Mouse (Mus musculus) heart, postnatal 0 days (tissue): ENCODE measurements around the gene Hvcn1.

Source experiments
- CTCF ChIP-seq: IDR thresholded peaks from 2 replicates; pipeline ENCODE4 v1.5.1; 2016; ENCODE audit warnings: antibody characterized with exemption, control low read depth, low read depth
- EP300 ChIP-seq: IDR thresholded peaks from 2 replicates; pipeline ENCODE4 v1.6.1; 2016; ENCODE audit warnings: antibody characterized with exemption, low read depth

DNA sequence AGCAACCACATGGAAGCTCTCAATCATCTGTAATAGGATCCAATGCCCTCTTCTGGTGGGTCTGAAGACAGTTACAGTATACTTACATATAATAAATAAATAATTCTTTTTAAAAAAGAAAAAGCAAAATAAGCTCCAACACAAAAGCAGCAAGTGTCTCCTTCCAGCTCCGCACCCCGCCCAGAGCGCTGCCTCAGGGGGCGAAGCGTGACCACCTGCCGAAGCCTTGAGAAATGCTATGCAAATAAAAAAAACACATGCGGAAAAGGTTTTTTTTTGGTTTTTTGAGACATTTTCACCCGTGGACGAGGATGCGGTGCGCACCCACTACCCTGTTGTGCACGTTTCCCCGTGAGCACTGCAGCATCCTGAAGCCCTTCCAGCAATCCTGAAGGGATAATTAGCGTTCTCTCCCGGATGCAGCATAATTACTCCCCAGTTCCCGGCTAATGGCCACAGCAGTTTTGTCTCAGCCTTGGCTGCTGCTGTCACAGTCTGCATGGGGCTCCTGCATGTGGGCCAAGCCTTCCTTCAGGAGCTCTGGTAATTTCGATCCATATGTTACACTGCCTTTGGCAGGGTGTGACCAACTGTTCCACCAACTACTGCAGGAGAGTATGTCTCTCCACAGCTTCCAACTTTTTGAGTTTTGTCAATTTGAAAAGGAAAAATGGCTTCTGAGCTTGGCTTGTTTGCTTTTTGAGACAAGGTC, 45.4 kb downstream of the Hvcn1 start:
- TF ChIP-seq CTCF (no peak), EP300 (no peak)
